Mouse (Mus musculus) right cerebral cortex, postnatal 10 days (tissue): ENCODE measurements around the gene Spink8.
"Not testable (repeated sequence)": the region's sequence is repeated elsewhere in the genome, so short reads cannot be mapped to it uniquely, and the experiment has no call there.

Experiments used
- DNase-seq, 2 experiments: peaks; one replicate each; pipeline ENCODE4 v3.0.0; 2021; ENCODE audit warnings: low spot score in 2 of 2

Spink8 gene

GRCm38 (mm10) chr9:109811980-109812379 lies at the start of gene Spink8:
Gene Spink8 (plus strand): TSS chr9:109812280.
- no peak for DNase-seq

DNA sequence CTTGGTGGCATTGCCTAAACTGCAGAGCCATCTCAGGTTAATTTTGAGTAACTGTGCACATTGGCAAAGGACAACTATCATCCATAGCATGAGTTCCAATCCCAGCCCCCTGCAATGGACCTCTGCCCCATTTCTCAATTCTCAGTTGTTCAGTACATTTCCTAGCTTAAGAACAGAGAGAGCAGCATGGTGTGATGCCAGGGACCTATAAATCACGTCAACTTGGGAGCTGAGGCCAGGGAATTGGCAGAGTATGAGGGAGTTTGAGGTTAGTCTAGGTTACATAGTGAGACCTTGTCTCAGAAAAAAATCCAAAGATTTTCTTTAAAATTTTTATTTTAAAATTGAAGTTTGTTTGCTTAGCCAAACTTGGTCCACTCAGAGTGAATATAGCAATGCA lies 45.2 kb upstream of the Spink8 start:
- not testable (repeated sequence) for DNase-seq

DNA sequence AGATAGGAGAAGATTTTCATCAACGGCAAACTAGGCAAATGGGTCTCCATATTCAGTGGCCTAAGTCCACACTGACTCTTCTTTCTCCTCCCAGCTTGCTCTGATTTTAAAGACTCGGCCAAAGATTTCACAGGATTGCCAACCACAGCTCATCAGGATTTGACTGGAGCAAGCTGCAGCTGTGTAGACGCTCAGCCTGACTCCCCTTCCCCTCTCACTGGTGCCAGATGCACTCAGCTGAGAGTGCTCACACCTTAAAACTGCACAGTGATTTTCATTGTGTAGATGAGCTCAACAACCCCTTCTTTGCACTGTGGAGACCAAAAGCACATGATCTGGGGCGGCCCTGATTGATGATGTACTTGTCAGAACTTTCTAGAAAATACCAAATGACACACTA lies 21.5 kb upstream of the Spink8 start, which contains the start of gene Fbxw27:
TSS of gene Fbxw27 (minus strand) at position 101 of the 400 bp plus-strand sequence.
- DNase-seq, result not testable (repeated sequence)

DNA sequence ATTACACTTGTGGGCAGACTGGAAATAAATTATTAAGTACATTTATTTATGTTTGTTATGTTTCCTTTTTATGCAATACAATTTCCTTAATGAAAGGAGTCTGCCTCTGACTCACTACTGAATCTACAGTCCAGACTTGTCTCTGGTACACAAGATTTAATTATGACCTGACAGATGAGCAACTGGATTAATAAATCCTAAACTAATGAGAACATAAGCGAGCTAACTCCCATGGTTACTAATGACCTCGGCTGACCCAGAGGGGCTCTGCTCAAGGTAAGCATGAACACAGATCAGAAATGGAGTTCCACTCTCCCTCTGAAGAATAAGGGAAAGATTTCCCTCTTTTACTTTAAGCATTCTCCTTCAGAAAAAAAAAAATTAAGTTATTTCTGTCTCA lies 16.9 kb upstream of the Spink8 start:
- no peak for DNase-seq

DNA sequence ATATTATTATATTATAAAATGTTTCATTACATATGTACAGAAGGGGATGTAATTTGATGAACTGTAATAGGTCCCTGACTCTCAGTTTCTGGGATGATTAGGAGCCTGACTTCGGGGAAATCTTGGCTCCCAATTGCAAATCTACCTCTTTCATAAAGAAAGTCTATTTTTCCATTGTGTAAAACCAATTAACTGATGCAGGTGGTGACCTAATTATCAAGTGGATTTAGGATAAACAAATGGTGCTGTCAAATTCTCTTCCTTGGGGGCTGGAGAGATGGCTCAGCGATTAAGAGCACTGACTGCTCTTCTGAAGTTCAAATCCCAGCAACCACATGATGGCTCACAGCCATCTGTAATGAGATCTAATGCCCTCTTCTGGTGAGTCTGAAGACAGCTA lies 16.3 kb upstream of the Spink8 start:
- DNase-seq, result no peak

DNA sequence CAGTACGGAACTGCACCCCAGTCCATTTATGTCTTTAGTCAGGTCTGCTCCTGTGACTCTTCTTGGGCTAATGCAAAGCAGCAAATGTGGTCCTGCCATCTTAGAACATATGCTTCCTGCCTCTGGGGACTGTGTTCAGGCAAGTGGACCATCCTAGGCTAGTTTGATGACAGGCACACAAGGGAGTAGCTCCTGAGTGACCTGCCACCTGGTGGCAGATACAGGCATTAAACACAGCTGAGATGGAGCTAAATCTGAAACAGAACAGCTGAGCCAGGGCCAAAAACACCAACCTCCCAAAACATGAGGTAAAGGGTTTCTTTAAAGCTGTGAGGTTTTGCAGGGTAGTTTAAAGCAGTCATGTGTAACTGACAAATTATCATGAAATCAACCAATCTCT lies 14.0 kb upstream of the Spink8 start:
- DNase-seq, result peak; percentile 20 to 24

DNA sequence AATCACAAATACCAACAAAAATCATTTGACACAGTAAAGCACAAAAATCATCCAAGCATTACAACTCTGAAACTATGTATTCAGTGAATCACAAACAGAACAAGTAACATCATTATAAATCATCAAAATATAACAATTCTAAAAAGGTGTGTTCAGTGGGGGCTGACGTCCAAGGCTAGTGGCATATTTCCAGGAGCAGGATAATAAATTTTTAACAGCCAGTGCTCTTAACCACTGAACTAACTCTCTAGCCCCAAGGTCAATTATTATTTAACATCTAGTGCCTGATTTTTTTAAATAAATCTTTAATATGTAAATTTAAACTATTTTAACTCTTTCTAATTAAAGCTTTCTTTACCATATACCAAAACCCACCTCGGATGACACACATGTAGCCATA lies 6.5 kb upstream of the Spink8 start:
- not testable (repeated sequence) for DNase-seq

GRCm38 (mm10) chr9:109806260-109806659 lies 5.8 kb upstream of the Spink8 start:
- no peak for DNase-seq

- no peak for DNase-seq
Measured at GRCm38 (mm10) chr9:109806695-109807293, 5.3 kb upstream of the Spink8 start.

- no peak for DNase-seq
Measured at GRCm38 (mm10) chr9:109807898-109808297, 4.2 kb upstream of the Spink8 start.

DNA sequence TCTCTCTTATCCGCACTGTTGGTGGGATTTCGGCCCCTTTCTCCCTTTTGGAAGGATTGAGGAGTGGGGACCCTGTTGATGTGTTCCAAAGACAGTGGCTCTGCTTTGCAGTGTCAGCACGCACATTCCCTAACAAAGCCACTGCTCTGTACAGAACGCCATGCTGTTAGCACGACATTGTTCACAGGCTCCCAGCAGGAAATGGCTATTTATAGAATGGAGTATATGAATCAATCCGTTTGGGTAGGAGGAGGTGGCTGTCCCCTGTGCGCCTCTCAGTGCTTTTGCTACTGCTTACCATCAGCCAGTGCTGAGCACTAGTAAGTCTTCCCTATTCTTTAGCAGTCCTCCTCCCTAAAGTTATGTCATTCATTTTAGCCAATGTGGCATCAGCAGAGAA lies 1.3 kb downstream of the Spink8 start:
- DNase-seq, result peak in 1 of 2 experiments; percentile 20

DNA sequence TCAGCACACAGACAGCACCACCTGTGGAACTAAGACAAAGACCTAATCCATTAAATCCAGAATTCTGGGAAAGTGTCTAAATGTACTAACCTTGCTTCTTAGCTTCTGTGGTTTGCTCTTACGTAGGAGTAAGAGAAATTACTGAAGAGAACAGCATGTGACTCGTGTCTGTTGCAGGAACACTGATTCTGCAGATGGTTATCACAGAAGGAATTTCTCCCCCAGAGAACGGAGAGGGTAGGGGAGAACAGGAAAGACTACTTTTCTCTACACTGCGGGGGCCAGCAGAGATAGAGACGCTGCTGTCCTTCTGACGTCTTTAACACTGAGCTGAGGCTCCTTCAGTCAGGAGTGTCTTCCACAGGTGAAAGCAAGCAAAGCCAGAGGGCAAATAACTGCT lies 4.3 kb downstream of the Spink8 start:
- no peak for DNase-seq

DNA sequence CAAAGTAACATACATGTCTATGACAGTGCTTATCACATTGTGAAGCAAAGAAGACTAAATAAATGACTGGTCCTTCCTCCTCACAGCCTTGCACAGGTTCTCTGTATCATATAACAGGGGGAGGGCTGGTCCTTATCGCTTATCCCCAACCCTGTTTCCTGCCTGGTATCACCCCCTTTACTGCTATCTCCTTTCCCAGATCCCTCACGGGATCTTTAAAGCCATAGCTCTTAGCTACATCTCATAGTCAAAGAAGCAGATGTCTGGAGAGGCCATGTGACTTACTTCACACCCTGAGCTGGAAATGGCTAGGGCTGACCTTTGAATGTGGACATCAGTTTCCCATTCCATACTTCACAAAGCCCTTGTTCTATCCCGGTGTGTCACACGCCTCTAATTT lies 13.7 kb downstream of the Spink8 start:
- DNase-seq, result no peak

DNA sequence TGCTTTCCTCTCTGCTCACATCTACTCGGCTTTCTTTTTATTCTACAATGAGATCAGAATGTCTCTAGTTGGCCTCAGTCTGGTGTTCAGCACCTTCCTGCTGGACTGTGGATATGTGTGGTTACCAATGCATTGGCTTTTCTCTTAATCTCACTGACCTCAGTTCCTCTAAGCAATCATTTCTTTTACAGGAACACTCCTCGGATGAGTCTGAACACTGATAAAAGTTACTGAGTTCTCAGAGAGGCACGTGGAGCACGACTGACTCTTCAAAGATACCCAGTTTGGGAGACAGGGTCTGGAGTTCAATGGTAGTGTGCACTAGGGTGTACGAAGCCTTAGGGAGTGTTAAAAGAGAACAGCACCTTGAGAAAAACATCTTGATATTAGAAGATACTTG lies 14.1 kb downstream of the Spink8 start:
- DNase-seq, result no peak

GRCm38 (mm10) chr9:109832391-109833087 lies 20.5 kb downstream of the Spink8 start, which contains the start of gene Nme6:
Gene Nme6 (plus strand): TSS chr9:109832749.
- peak; percentile 87 to 88 for DNase-seq

- no peak for DNase-seq
Measured at GRCm38 (mm10) chr9:109833088-109833412, 21.0 kb downstream of the Spink8 start.

DNA sequence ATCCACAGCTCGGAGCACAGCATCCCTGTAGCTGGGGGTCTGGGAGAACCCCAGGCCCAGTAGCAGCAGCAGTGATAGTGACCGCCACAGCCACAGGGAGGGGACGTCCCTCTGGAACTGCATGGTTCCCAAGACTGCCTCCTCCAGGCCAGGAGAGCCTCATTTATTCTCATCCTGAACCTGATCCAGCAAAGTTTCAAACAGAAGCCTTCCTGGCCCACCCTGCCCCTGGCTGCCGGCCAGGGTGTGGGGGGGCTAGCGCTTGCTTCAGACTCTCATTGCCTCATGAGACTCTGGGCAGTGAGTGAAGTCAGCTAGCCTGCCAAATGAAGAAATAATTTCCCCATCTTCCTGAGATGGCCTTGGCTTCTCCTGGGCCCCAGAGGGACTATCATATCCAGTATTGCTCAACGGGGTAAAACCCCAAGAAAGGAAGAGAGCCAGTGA lies 37.3 kb downstream of the Spink8 start, which contains the start of gene Camp:
TSS of gene Camp (minus strand) at position 306 of the 447 bp plus-strand sequence.
- DNase-seq, result no peak

DNA sequence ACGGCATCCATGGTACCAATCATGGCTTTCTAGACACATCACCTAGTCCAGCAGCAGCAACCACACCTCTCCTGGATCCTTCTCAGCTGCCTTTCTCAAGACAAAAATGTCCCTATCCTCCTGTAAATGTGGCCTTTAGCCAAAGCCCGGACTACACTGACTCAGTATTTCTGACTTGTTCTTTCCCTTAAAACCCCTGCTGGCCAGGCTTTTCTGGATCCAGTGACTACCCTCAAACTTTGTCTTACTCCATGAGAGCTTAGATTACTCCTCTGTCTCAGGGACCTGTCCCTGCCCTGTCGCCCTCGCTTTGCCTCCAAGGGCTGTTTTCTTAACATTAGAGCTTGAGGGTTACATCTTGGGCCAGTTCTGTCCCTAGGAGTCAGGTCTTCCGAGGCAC lies 38.0 kb downstream of the Spink8 start:
- no peak for DNase-seq

DNA sequence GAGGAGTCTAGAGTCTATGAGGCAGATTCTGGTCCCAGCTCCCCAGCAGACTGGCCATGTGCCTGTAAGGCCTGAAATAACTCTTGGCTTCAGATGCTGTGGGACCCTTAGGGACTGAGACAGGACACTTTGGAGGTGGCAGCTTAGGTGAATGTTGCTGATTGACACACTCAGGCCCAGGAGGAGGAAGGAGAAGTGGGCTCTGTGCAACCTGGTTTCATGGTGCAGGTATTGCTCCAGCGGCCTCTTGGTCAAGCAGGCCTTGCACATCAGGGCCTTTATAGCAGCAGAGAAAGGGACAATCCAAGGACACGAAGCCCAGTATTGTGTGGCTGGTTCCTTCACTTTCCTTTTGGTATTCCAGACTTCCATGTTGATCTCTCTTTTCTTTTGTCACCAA lies 42.3 kb downstream of the Spink8 start:
- DNase-seq, result no peak

GRCm38 (mm10) chr9:109855947-109856346 lies 43.9 kb downstream of the Spink8 start:
- DNase-seq, result no peak

DNA sequence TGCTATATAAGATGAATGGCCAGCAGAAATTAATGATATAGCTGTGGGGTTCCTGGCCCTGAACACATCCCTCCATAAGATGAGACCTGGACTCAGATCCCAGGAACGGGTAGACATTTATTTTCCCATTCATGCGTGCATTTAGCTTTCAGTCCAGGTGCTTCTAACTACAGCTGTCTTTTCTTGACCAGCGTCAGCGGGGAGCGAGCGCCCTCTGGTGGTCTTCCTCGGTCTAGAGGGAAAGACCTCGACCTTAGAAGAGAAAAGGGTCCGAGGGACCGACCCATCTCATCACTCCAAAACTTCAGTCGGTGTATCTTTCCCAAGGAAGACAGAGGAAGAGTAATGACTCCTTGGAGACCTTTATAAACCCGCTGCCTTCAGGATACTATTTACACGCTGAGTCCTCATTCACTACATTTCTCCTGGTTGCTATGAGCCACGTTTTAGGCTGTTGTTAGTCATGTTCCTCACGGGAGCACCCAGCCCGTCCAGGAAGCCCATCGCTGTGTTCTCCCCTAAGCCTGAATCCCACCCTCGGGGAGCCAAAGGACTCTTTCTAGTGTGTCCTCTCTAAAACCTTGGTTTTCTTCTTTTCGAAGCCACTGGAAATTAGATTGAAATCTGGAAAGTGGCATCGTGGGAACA lies 50.4 kb downstream of the Spink8 start:
- peak; percentile 60 to 82 for DNase-seq

GRCm38 (mm10) chr9:109863085-109863484 lies 51.0 kb downstream of the Spink8 start:
- DNase-seq, result no peak

DNA sequence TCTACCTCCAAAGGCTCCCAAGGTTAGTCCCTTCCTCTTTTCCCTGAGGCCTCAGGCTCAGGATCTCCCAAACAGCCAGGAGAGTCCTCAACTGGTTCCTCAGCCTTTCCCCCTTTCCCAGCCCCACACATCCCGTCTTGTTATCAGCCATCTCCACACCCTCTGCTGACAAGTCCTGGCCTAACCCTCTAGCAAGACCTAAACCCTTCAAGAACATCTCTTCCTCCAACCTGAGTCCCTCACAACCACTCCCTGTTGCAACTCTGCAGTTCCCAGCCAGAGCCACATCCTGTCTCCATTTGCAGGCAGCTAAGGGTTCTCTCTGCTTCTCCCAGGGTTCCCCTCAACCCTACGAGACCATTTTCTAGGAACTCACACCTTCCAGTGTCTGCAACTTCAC lies 54.1 kb downstream of the Spink8 start:
- DNase-seq, result no peak
